ENCODE assay signal across 9 mouse cellular contexts in genomic region chr1:135531081-135531480, GRCm38 (mm10).
DNase-seq lines count a peak whose midpoint lies in the region; ATAC-seq lines count a peak whose summit lies in the region.
"Had no signal": no experiment of that assay in that cellular context is flagged by ENCODE, and none has a peak within 500 bp of the region (broad histone marks: within the 10 kb centered on the region; RNA-seq: fewer than 3 reads in every experiment).

No protein-coding gene starts in this region.

- H3K4me2 ChIP-seq in midbrain, embryonic 15.5 days, result no peak overlapping the region

- 58% methylated on average over 10 of the region's 10 CpGs for WGBS in midbrain, embryonic 15.5 days

- peak; percentile 99 for DNase-seq in heart, adult 11 months
- no peak for DNase-seq in heart, adult 8-10 months (ENCODE audit: low spot score)
- DNase-seq in ovary, postnatal 36 days (ENCODE audit: low spot score), result peak; percentile 55
- DNase-seq in ovary, postnatal 10 days (ENCODE audit: low spot score), result no peak
- DNase-seq in heart, postnatal 36 days, result peak; percentile 65 to 75
- peak; percentile 62 for DNase-seq in testis, postnatal 14 days (ENCODE audit: low spot score)
- no peak for DNase-seq in thymus, postnatal 0 days (ENCODE audit: low spot score)
- DNase-seq: adrenal gland, adult 8-10 months had no signal

- 0 out of 2 replicates have a peak, but pooled peaks cover 6% of the 10 kb centered on the region for H3K36me3 ChIP-seq in midbrain, embryonic 15.5 days (replicated peaks)

- no peak overlapping the region for H3K4me3 ChIP-seq in midbrain, embryonic 15.5 days

- ATAC-seq in midbrain, embryonic 15.5 days (replicated peaks), result no peak

- H3K27me3 ChIP-seq in midbrain, embryonic 15.5 days (replicated peaks), result no peaks in the 10 kb centered on the region

- no peaks in the 10 kb centered on the region for H3K9me3 ChIP-seq in midbrain, embryonic 15.5 days

- no peak overlapping the region for H3K9ac ChIP-seq in midbrain, embryonic 15.5 days

- H3K4me1 ChIP-seq in midbrain, embryonic 15.5 days, result no peaks in the 10 kb centered on the region

- no peak overlapping the region for H3K27ac ChIP-seq in midbrain, embryonic 15.5 days

- intact Hi-C loops in heart, postnatal 36 days (cut with DNase I), result no loop called here

Comparison
In these comparisons a context has a peak if more than half of its experiments do, and no peak if none do; other contexts are left out.
1. DNase-seq: peak in heart, adult 11 months (single experiment), ovary, postnatal 36 days (single experiment), heart, postnatal 36 days (2 of 2) and testis, postnatal 14 days (single experiment); none in heart, adult 8-10 months (single experiment), ovary, postnatal 10 days (single experiment) and thymus, postnatal 0 days (single experiment).